Mouse (Mus musculus) CD8-positive naive resting alpha-beta T cell, adult 2 months (primary cell): ENCODE measurements around the gene Akna.

Source experiments
- DNase-seq, 2 experiments: peaks; one replicate each; pipeline ENCODE4 v3.0.0; 2022; ENCODE audit warnings: low read depth in 2 of 2, low spot score in 2 of 2

Gene Akna

DNA sequence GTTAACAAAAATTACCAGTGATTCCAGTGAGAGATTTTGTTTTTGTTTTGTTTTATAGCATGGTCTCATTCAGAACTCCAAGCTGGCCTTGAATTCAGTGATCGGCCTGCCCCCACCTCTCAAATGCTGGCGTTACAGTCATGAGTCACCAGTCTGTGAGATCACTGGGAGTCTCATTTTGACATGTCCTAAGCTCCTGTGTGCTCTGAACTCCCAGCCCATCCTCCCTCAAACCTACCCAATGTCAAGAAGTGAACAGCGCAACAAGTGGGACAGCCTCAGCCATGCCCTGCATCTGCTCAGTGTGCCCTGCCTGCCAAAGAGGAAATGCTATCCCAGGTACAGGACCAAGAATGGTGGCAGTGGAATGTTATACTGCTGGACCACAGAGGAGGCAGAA is 17.9 kb downstream of the Akna start:
- DNase-seq = no peak

DNA sequence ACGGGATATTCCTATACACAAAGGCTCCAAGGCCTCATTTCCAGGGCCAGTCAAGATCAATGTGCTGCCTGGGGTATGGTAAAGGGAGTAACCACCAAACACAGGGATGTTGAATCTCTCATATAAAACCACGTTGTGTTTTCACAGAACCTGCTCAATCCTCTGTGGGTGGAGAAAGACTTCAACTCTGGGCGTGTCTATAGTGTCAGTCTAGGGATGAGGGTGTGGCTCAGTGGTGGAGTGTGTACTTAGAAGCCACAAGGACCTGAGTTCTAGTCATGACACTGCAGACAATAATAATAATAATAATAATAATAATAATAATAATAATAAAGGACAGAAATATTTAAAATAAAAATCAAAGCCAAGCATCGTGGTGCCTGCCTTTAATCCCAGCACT is 18.9 kb downstream of the Akna start:
- DNase-seq = no peak

DNA sequence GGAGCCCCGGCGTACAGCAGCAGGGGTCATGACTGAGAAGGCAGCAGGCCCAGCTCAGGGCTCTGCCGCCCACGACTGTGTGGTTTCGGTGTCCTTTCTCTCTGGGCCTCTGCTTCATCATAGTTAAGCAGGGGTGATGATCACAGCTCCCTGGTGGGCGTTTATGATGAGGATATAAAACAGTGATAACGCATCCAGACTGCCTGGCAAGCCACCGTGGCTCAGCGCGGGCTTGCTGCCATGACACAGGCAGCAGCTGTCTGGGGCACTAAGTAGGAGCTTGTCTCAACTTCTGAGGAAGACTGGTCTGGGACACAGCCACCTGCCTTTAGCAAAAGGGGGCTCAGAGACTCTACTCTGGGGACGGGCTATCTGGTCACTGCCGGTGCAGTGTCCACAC is 19.7 kb downstream of the Akna start:
- DNase-seq = no peak

DNA sequence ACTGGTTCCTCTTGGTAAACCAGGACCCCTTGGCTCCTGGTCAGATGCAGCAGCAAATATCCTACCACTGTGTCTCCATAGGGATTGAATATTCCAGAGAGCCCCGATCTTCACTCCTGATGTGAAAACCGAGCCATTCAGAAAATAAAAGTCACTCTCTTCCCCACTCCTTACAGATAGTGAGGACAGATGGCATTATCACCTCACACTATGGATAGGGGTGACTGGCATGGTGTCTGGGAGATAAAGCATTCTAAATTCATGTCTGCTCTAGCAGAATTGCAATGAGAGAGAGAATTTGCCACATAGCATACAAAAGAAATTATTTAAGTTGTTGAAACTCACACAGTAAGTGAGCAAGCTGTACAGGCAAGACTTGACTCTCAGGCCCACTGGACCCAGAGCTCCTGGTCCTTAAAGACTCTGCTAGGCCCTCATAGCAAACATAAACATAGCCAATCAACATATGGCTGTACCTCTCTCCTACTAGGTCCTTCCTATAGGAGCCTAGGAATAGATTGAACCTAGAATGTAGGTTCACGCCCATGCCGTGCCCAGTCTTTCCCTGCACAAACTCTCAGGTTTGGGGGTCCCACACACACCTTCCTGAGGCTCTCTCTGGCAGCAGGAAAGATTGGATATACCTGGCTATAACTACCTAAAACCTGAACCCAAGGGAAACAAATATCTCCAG is 20.3 kb downstream of the Akna start:
- no peak for DNase-seq

DNA sequence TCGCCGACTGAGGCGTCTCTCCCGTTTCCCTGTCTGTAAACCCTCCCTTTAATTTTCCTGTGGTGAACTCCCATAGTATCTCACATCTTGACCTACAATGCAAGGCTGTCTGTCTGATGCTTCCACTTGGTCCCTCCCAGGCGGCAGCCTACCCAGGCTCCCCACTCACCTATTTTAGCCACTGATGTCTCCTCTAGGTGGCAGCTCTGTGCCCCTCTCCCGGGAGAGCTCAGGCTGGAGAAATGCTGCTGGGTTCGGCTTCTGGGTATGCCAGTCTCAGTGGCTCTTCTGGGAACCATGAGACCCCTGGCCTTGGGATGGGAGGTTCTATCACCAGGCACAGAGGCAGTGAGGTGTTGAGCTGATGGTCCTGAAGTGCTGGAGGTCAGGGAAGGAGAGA is 25.7 kb downstream of the Akna start:
- no peak for DNase-seq

DNA sequence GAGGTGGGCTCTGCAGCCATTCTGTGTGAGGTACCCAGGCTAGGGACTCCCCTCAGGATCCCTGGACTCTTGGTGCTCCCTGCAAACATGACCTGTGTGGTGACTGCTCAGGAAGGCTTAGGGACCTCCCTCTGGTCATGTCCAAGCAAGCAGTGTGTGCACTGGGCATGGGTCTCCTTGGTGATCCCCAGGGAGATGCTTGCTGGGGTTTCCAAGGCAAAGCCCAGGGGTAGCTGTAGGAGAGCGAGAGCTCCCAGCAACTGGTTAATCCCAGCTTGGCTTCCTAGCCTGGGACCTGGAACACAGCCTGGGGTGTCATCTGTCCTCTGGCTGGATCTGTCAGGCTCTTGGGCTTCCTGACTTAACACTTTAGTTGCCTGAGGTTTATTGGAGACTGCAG is 27.8 kb downstream of the Akna start:
- DNase-seq = no peak

DNA sequence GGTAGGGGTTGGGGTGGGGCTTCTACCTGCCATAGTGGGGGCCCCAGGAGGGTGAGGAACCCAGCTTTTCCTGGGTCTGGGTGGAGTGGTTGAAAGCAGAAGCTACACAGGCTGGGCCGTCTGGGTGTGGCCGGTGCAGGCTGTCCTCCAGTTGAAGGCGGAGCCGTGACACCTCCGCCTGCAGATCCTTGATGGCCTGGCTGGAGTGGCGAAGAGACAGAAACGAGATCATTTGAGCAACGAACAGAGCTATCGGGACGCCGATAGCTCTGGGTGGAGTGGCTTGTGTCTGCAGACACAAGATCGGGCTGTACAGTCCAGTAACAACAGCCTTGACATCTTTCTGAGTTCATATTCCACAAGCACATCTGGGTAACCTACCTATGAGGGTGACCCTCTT is 28.8 kb downstream of the Akna start:
- DNase-seq = no peak

DNA sequence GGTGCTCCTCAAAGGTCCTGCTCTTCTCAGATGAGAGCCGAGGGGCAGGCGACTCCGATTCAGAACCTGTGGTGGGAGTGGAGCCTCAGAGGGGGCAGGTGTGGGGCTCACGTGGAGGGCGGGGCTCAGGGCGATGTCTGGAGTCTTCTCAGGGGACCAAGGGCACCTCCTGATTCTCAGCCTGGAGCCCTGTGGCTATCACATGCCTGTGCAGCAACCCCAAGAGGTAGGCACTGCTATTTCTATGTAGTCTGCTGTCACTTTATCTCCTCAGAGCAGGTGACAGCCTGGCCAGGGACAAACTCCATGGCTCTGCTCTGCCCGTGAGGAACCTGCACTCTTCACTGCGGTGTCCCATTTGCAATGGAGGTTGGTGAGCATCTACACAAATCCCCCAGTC is 29.8 kb downstream of the Akna start:
- no peak for DNase-seq

DNA sequence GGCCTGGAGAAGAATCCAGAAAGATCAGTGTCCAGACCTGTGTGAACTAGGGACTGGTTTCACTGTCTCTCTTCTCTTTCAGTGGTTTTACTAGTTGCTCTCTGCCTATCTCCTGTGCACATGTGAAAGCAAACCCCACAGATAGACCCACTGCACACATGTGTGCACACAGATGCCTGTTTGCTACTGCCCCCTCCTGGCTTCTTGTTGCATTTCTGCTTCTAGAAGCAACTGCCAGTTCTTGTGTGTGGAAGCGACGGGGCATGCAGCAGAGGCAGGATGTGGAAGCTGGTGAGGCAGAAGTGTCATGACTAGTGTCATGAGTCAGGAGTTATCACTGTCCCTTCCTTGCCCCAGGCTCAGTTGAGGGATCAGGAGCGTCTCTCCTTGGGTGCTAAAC is 31.3 kb downstream of the Akna start:
- DNase-seq = peak; percentile 31 to 58

DNA sequence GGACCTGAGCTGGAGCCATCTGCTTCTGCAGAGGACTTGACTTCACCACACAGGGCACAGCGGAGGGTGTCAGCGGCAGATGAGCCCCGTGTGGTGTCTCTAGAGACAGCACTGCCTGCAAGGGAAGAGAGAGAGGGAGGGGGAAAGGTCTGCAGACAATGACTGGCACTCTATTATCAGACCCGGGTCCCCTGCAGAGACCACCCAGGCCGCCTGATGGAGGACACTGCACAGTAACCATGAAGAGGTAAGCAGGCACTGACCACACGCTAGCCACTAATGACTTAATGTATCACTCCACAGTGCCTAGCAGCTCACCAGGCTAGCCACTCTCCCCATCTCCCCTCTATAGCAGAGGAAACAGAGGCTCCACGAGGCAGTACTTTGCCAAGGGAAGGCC is 32.3 kb downstream of the Akna start:
- DNase-seq = no peak

DNA sequence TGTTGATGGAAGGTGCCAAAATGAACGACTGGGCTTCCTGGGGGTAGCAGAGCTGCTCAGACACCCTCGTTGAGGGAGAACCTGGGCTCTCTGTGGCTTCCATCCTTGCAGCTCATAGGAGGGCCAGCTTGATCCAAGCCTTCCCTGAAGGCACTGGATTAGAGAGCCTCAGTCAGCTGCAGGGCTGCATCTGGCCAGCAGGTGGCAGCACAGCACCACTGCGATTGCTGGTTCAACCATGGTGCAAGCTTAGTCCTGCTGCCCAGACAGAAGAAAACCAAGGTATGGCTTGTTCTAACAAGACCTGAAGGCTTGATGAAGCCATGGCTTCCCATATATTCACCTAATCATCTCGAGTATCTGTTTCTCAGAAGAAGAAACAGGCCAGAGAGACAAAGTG is 34.6 kb downstream of the Akna start:
- peak; percentile 83 to 85 for DNase-seq

DNA sequence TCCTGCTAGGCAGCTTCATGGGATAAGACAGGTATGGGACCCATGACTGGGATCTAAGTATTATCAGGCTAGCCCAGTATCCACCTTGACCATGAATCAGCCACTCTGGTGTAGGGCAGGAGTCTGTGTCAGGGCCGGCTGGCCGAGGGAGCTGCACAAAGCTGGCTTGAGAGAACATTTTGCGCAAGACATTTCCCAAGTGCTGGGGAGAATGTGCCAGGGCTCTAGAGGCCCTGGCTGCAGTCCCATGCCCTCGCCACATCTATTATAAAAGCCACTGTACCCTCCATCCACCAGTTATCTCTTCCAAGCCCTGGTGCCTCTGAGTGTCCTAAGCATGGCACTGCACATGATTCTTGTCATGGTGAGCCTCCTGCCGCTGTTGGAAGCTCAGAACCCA is 41.0 kb downstream of the Akna start, which contains the start of gene Orm2:
Orm2 (plus strand) TSS at position 300 of the 400 bp plus-strand sequence.
- no peak for DNase-seq

DNA sequence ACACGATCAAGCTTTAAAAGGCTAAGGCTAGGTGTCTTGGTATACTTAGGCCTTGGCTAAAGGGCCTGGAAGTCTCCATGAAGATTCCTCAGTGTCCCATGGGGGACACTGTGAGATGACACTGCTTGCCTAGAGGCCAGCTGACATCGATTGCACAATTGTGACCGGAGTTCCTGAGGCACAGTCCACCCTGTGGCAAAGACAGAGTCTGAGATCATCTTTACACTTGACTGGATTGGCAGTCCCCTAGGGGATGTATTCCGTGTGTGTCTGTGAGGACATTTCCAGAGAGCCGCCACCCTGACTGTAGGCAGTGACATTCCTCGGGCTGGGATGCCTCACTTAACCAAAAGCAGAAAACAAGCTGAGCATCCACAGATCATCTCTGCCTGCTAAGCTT is 43.3 kb downstream of the Akna start:
- DNase-seq = no peak

DNA sequence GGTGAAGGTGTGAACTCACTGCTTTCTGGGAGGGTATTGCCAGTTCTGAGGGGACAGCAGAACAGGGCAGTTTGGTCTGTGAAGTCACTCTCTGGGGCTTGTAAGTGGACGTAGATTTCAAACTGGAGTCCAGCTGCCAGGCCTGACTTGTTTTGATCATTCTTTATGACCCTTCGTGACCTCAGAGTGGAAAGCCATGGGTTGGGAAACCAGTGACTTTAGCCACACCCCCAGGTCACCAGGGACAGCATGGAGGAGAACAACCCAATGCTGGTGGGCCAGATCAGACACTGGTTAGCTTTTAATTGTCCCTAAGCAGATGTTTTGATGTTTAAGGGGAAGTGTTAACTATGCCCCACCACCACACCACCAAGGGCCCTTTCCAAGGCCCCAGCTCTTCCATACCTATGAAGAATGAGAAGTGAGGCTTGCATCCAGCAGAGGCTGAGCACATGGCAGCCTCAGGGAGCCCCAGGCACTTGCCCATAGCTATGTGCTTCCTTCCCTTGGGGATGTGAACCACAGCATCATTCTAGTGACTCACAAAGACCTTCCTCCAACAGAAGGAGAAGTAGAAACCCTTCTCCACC is 46.1 kb downstream of the Akna start:
- DNase-seq = no peak

DNA sequence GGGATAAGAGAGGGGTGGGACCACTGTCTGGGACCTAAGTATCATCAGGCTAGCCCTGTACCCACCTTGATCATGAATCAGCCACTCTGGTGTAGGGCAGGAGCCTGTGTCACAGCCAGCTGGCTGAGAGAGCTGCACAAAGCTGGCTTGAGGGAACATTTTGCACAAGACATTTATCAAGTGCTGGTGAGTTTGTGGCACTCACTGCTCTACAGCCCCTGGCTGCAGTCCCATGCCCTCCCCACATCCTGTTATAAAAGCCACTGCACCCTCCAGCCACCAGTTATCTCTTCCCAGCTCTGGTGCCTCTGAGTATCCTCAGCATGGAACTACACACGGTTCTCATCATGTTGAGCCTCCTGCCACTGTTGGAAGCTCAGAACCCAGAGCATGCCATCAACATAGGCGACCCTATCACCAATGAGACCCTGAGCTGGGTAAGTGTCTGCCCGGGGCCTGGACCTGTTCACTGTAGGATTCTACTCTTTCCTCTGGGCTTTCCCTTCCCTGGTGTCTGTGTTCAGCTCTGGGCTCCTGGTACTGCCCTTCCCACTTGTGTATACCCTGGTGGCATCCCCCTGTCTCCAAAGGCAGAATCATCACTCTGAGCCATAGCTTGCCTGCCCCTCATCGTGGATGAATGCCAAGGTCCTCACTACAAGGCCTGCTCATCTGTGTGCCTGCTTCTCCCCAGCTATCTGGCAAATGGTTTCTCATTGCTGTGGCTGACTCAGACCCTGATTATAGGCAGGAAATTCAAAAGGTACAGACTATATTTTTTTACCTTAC is 47.1 kb downstream of the Akna start, which contains the start of gene Orm3:
Orm3 (plus strand) TSS at position 286 of the 789 bp plus-strand sequence.
- DNase-seq = no peak

DNA sequence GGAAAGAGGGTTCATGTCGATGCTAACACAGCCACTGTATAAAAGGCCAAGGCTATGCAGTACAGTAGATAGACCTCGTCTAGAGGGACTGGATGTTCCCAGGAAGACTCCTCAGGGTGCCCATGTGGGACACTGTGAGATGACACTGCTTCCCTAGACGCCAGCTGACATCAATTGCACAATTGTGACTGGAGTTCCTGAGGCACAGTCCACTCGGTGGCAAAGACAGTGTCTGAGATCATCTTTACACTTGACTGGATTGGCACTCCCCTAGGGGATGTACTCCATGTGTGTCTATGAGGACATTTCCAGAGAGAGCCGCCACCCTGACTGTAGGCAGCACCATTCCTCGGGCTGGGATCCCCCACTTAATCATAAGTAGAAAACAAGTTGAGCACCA is 54.6 kb downstream of the Akna start:
- no peak for DNase-seq

DNA sequence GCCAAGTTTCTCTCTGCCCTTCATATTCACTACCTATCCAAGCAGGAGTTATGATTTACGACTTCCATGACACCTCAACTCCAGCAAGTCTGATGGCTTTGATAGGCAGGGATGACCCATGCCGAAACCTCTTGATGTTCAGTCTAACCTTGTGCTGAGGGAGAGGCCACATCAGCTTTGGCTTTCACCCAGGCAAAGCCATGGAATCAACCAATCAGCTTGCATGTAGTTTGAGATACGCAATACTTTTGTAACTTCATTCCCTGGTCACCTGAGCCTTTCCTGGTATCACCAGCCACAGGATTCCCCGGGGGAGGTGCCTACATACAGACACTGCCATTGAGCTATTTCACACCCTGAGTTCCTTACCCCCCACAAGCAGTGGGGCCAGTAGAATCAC is 56.5 kb downstream of the Akna start:
- no peak for DNase-seq

DNA sequence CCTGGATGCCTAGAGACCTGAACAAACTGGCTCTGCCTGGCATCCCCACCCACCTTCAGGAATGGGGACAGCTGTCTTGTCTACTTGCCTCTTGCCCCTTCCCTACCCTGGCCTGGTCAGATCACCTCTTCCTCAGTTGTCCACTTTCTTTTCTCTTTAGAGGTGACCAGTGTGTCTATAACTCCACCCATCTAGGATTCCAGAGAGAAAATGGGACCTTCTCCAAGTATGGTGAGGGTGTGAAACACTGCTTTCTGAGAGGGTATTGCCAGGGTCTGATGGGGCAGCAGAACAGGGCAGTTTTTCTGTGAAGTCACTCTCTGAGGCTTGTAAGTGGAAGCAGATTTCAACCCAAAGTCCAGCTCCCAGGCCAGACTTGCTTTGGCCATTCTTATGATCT is 57.9 kb downstream of the Akna start:
- no peak for DNase-seq

DNA sequence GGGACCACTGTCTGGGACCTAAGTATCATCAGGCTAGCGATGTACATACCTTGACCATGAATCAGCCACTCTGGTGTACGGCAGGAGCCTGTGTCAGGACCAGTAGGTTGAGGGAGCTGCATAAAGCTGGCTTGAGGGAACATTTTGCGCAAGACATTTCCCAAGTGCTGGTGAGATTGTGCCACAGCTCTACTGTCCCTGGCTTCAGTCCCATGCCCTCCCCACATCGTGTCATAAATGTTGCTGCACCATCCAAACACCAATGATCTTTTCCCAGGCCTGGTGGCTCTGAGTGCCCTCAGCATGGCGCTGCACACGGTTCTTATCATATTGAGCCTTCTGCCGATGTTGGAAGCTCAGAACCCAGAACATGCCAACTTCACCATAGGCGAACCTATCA is 58.9 kb downstream of the Akna start, which contains the start of gene Orm1:
Orm1 (plus strand) TSS at position 266 of the 400 bp plus-strand sequence.
- no peak for DNase-seq

DNA sequence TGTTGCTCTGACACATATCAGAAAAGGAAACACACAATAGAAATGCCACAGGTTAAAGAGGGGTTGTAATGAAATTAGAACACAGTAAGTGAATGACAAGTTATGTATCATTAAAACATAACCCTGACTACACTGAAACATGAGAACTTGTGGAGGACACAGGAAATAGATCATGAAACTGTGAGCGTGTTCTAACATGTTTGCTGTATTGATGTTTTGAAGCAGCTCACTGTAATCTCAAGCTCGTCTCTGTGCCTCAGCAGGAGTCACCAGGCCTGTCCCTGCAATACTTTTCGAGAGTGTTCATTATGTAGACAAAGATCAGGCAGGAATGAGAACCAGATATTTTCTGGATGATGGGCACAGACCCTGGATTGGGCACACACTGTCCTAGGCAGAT is 59.5 kb downstream of the Akna start:
- no peak for DNase-seq

DNA sequence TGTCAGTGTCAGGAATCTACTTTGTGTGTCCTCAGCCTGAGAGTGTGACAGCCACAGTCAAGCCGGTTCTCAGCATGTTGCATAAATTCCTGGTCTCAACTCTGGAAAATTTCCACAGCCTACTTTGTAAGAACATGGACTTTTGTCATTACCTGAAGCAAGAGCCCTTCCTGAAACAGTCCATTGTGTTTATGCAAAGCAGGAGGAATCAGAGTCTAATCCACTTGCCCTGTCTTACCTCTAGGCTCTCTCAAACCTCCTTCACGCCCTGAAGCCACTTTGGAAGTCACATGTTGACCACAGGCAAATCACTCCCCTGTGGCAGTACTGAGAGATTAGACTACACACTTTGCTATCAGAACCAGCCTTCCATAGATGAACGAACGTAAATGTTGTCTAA is 60.7 kb downstream of the Akna start:
- no peak for DNase-seq

DNA sequence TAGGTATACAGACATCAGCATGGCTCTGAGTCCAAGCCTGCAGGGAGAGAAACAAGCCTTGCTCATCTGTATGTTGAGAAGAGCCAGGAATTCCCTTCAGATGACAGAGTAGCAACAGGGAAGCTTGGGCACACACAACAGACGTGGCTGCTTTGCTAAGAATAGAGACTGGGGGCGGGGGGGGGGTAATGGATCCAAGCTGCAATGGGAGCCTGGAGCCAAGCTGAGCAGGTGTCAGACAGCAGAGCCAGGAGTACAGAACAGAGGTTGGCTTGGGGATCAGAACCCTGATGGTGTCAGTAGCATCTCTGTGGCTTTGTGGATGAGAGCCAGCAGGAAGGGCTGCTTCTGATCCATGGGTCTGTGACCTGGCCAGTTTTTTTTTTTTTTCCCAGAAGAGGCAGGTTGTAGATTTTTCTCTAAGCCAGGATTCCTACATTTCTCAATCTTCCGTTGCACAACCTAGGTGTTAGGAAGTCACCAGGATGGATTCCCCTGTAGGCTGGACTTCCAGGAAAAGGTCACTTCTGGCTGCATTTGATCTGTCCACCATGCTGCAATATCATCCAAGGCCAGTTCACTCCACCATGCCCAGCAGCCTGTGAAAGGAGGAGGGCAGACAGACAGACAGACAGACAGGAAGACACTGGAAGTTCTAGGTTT is 64.6 kb downstream of the Akna start:
- DNase-seq = no peak
